Mouse (Mus musculus) MEL (cell line): ENCODE results near the gene Zkscan6. TPM values are rescaled to one million over a fixed set of nuclear protein-coding genes. Genes with fewer than 3 reads are reported as not detected.

Experiments
- DNase-seq: peaks from one replicate; pipeline ENCODE4 v3.0.0; 2011; ENCODE audit warnings: low read depth, low spot score
- H3K27ac ChIP-seq: 2 replicates; pipeline ENCODE4 v1.5.1; 2012; ENCODE audit warnings: low read depth, mild to moderate bottlenecking, control low read depth, low read length, moderate library complexity; ENCODE audit not compliant: control insufficient read depth
- H3K27me3 ChIP-seq, 2 experiments: fragments of 150-350 bp in 1 of 2; sonication (generic) in 1 of 2; 2 replicates each; pipeline ENCODE4 v1.6.1; 2012; ENCODE audit warnings: low read length in 2 of 2, mild to moderate bottlenecking in 2 of 2, improper control_type of control experiment in 1 of 2, moderate library complexity in 1 of 2; ENCODE audit not compliant: insufficient read depth in 2 of 2, control insufficient read depth in 1 of 2
- H3K36me3 ChIP-seq, 2 experiments: 2 replicates each; pipeline ENCODE4 v1.6.1; 2012 to 2014; ENCODE audit warnings: low read length in 2 of 2, improper control_type of control experiment in 1 of 2, inconsistent platforms in 1 of 2, mild to moderate bottlenecking in 1 of 2; ENCODE audit not compliant: insufficient read depth in 2 of 2, control insufficient read depth in 1 of 2
- H3K4me1 ChIP-seq, 2 experiments: fragments of 150-350 bp in 1 of 2; sonication (generic) in 1 of 2; 2 replicates each; pipeline ENCODE4 v1.6.1; 2012; ENCODE audit warnings: low read length in 2 of 2, improper control_type of control experiment in 1 of 2, mild to moderate bottlenecking in 1 of 2; ENCODE audit not compliant: insufficient read depth in 2 of 2, control insufficient read depth in 1 of 2
- H3K4me3 ChIP-seq, 2 experiments: fragments of 150-350 bp in 1 of 2; sonication (generic) in 1 of 2; 2 replicates each; pipeline ENCODE4 v1.5.1; 2012; ENCODE audit warnings: low read depth in 2 of 2, low read length in 2 of 2, mild to moderate bottlenecking in 2 of 2, moderate library complexity in 2 of 2, control low read depth in 1 of 2, improper control_type of control experiment in 1 of 2; ENCODE audit not compliant: control insufficient read depth in 1 of 2, insufficient read depth in 1 of 2
- H3K79me2 ChIP-seq: 2 replicates; pipeline ENCODE4 v1.6.1; 2012; ENCODE audit warnings: mild to moderate bottlenecking, low read length, moderate library complexity; ENCODE audit not compliant: control insufficient read depth, poor library complexity, insufficient read depth
- H3K9ac ChIP-seq: 2 replicates; pipeline ENCODE4 v1.6.1; 2012; ENCODE audit warnings: low read depth, mild to moderate bottlenecking, control low read depth, low read length, moderate library complexity; ENCODE audit not compliant: control insufficient read depth, poor library complexity, severe bottlenecking
- H3K9me3 ChIP-seq: fragments of 150-350 bp; sonication (generic); replicated peaks from 2 replicates; pipeline ENCODE4 v1.6.1; 2012; ENCODE audit warnings: mild to moderate bottlenecking, low read length, improper control_type of control experiment, moderate library complexity; ENCODE audit not compliant: insufficient read depth
- CHD1 ChIP-seq: IDR thresholded peaks from 2 replicates; pipeline ENCODE4 v1.6.1; 2012; ENCODE audit warnings: low read depth, mild to moderate bottlenecking, inconsistent platforms, low read length, improper control_type of control experiment
- CHD2 ChIP-seq: IDR thresholded peaks from 2 replicates; pipeline ENCODE4 v1.6.1; 2011; ENCODE audit warnings: low read length, improper control_type of control experiment
- E2F4 ChIP-seq: IDR thresholded peaks from 2 replicates; pipeline ENCODE4 v1.6.1; 2011; ENCODE audit warnings: low read depth, low read length, improper control_type of control experiment, borderline replicate concordance
- ELF1 ChIP-seq: IDR thresholded peaks from 2 replicates; pipeline ENCODE4 v1.6.1; 2014; ENCODE audit warnings: low read depth, mild to moderate bottlenecking, inconsistent platforms, low read length, improper control_type of control experiment, moderate library complexity
- GABPA ChIP-seq: IDR thresholded peaks from 2 replicates; pipeline ENCODE4 v1.6.1; 2012; ENCODE audit warnings: low read depth, mild to moderate bottlenecking, inconsistent platforms, low read length, improper control_type of control experiment, moderate library complexity
- GATA1 ChIP-seq: IDR thresholded peaks from 2 replicates; pipeline ENCODE4 v1.6.1; 2011; ENCODE audit warnings: low read depth, low read length, improper control_type of control experiment
- HCFC1 ChIP-seq: IDR thresholded peaks from 2 replicates; pipeline ENCODE4 v1.6.1; 2012; ENCODE audit warnings: low read depth, mild to moderate bottlenecking, inconsistent platforms, low read length, improper control_type of control experiment, moderate library complexity
- JUND ChIP-seq: IDR thresholded peaks from 2 replicates; pipeline ENCODE4 v1.6.1; 2011; ENCODE audit warnings: low read depth, mild to moderate bottlenecking, improper control_type of control experiment, low read length
- MXI1 ChIP-seq: IDR thresholded peaks from 2 replicates; pipeline ENCODE4 v1.6.1; 2011; ENCODE audit warnings: mild to moderate bottlenecking, low read depth, low read length, improper control_type of control experiment
- NRF1 ChIP-seq: IDR thresholded peaks from 2 replicates; pipeline ENCODE4 v1.6.1; 2014; ENCODE audit warnings: low read depth, mild to moderate bottlenecking, inconsistent platforms, low read length, improper control_type of control experiment, moderate library complexity; ENCODE audit not compliant: poor library complexity, insufficient read depth, severe bottlenecking
- RAD21 ChIP-seq: IDR thresholded peaks from 2 replicates; pipeline ENCODE4 v1.6.1; 2011; ENCODE audit warnings: mild to moderate bottlenecking, low read depth, low read length, improper control_type of control experiment
- RCOR1 ChIP-seq: IDR thresholded peaks from 2 replicates; pipeline ENCODE4 v1.6.1; 2012; ENCODE audit warnings: low read depth, mild to moderate bottlenecking, inconsistent platforms, low read length, improper control_type of control experiment
- SIN3A ChIP-seq: IDR thresholded peaks from 2 replicates; pipeline ENCODE4 v1.6.1; 2012; ENCODE audit warnings: low read length, improper control_type of control experiment, inconsistent platforms
- USF1 ChIP-seq: IDR thresholded peaks from 2 replicates; pipeline ENCODE4 v1.6.1; 2014; ENCODE audit warnings: low read depth, mild to moderate bottlenecking, inconsistent platforms, low read length, improper control_type of control experiment, moderate library complexity
- USF2 ChIP-seq, 2 experiments: IDR thresholded peaks; 2 replicates each; pipeline ENCODE4 v1.6.1; 2011 to 2012; ENCODE audit warnings: improper control_type of control experiment in 2 of 2, low read length in 2 of 2, borderline replicate concordance in 1 of 2, inconsistent platforms in 1 of 2, low read depth in 1 of 2, mild to moderate bottlenecking in 1 of 2; ENCODE audit not compliant: insufficient read depth in 1 of 2
- ZC3H11A ChIP-seq: IDR thresholded peaks from 2 replicates; pipeline ENCODE4 v1.6.1; 2012; ENCODE audit warnings: low read depth, mild to moderate bottlenecking, inconsistent platforms, low read length, improper control_type of control experiment
- polyA plus RNA-seq, 2 experiments: library from polyadenylated mRNA; stranded (reverse) in 1 of 2; unstranded in 1 of 2; fragments of >175 nt in 1 of 2; fragments of >200 nt in 1 of 2; gene quantifications; 2 replicates each; pipeline versions ENCODE4 v1.2.1 to v1.2.4; 2012; ENCODE audit warnings: low replicate concordance in 2 of 2, low read depth in 1 of 2; ENCODE audit not compliant: insufficient read length in 2 of 2, insufficient read depth in 1 of 2, missing spikeins in 1 of 2
- total RNA-seq: library from RNA; depleted of rRNA; stranded (reverse); fragments of 300-350 nt; gene quantifications from 2 replicates; pipeline ENCODE4 v1.2.3, GENCODE M21; 2012

Zkscan6 gene
- total and polyA plus RNA-seq, 3 experiments: 12.0 to 18.1 TPM; not detected in 1

- Histone ChIP-seq H3K79me2 (peaks cover 11% of the 10 kb centered on the region), H3K27ac (no peak overlapping the region), H3K27me3 (no peaks in the 10 kb centered on the region), H3K4me1 (peaks cover 23 to 35% of the 10 kb centered on the region in 2 experiments), H3K36me3 (peaks cover 8 to 30% of the 10 kb centered on the region in 2 experiments; a peak in 3 of 4 replicates), H3K9me3 (no peaks in the 10 kb centered on the region), H3K4me3 (no peak overlapping the region), H3K9ac (no peak overlapping the region)
- TF ChIP-seq JUND (no peak), CHD2 (no peak), RCOR1 (no peak), HCFC1 (no peak), SIN3A (no peak), NRF1 (no peak), MXI1 (no peak), ZC3H11A (no peak), RAD21 (no peak), USF1 (no peak), GATA1 (no peak), E2F4 (no peak), ELF1 (no peak), USF2 (IDR thresholded peaks at IDR 0.05; ENCODE audit: borderline replicate concordance in 1 of 2, insufficient read depth in 1 of 2, low read depth in 1 of 2, low read length in 2 of 2) (no peak), CHD1 (no peak)
- DNase-seq: no peak
Measured at GRCm38 (mm10) chr11:65777810-65778209, 29.2 kb upstream of the Zkscan6 start.

GRCm38 (mm10) chr11:65779066-65779465 lies 27.9 kb upstream of the Zkscan6 start:
- H3K79me2 ChIP-seq: peaks cover 8% of the 10 kb centered on the region
- TF ChIP-seq RCOR1: peak; percentile 91
- TF ChIP-seq GABPA: no peak
- DNase-seq: peak; percentile 60
- H3K4me3 ChIP-seq: no peak overlapping the region
- H3K36me3 ChIP-seq: peaks cover 8 to 20% of the 10 kb centered on the region in 2 experiments; a peak in 3 of 4 replicates
- H3K27me3 ChIP-seq: no peaks in the 10 kb centered on the region
- no peak overlapping the region for H3K9ac ChIP-seq
- peaks cover 12 to 23% of the 10 kb centered on the region in 2 experiments for H3K4me1 ChIP-seq
- no peaks in the 10 kb centered on the region for H3K9me3 ChIP-seq
- H3K27ac ChIP-seq: no peak overlapping the region
